Mouse (Mus musculus) CH12.LX (cell line): ENCODE measurements around the gene Fam19a1. TPM values are rescaled to one million over a fixed set of nuclear protein-coding genes. Genes with fewer than 3 reads are reported as not detected.

Source experiments
- DNase-seq: peaks from one replicate; pipeline ENCODE4 v3.0.0-alpha.2; 2013; ENCODE audit errors: extremely low read depth
- H3K27ac ChIP-seq: 2 replicates; pipeline ENCODE4 v1.5.1; 2012; ENCODE audit warnings: low read depth, mild to moderate bottlenecking, control low read depth, moderate library complexity; ENCODE audit not compliant: insufficient read depth
- H3K27me3 ChIP-seq: replicated peaks from 2 replicates; pipeline ENCODE3; 2012; ENCODE audit warnings: inconsistent platforms
- H3K36me3 ChIP-seq, 2 experiments: replicated peaks in 1 of 2; 2 replicates each; pipeline versions ENCODE3 to v1.6.1; 2012; ENCODE audit warnings: inconsistent platforms in 1 of 2, low read length in 1 of 2, mild to moderate bottlenecking in 1 of 2, mixed read lengths in 1 of 2, moderate library complexity in 1 of 2; ENCODE audit not compliant: control insufficient read depth in 1 of 2, insufficient read depth in 1 of 2
- H3K4me1 ChIP-seq, 2 experiments: 2 replicates each; pipeline ENCODE4 v1.6.1; 2012; ENCODE audit warnings: inconsistent platforms in 1 of 2, moderate library complexity in 1 of 2; ENCODE audit not compliant: insufficient read depth in 2 of 2, control insufficient read depth in 1 of 2
- H3K4me2 ChIP-seq: 2 replicates; pipeline ENCODE4 v1.6.1; 2012; ENCODE audit warnings: low read depth, mild to moderate bottlenecking, control low read depth; ENCODE audit not compliant: poor library complexity, insufficient read depth, severe bottlenecking
- H3K4me3 ChIP-seq, 3 experiments: fragments of 150-350 bp in 1 of 3; sonication (generic) in 1 of 3; replicated peaks in 1 of 3; 2 replicates each; pipeline versions ENCODE3 to v1.5.1; 2011 to 2012; ENCODE audit warnings: low read depth in 2 of 3, low read length in 2 of 3, mild to moderate bottlenecking in 2 of 3, moderate library complexity in 2 of 3, control low read depth in 1 of 3, improper control_type of control experiment in 1 of 3, inconsistent platforms in 1 of 3, mixed read lengths in 1 of 3; ENCODE audit not compliant: poor library complexity in 1 of 3
- H3K79me2 ChIP-seq: replicated peaks from 2 replicates; pipeline ENCODE4 v1.6.1; 2012; ENCODE audit warnings: mild to moderate bottlenecking, moderate library complexity; ENCODE audit not compliant: control insufficient read depth, poor library complexity, insufficient read depth, severe bottlenecking; ENCODE audit errors: extremely low read depth
- H3K9ac ChIP-seq: 2 replicates; pipeline ENCODE4 v1.6.1; 2012; ENCODE audit warnings: low read depth, mild to moderate bottlenecking, control low read depth, moderate library complexity; ENCODE audit not compliant: insufficient read depth
- H3K9me3 ChIP-seq: replicated peaks from 2 replicates; pipeline ENCODE3; 2012; ENCODE audit warnings: low read length, inconsistent platforms, mixed read lengths
- CHD1 ChIP-seq: IDR thresholded peaks from 2 replicates; pipeline ENCODE4 v1.6.1; 2012; ENCODE audit warnings: low read depth, low read length, improper control_type of control experiment, inconsistent platforms
- CHD2 ChIP-seq: IDR thresholded peaks from 2 replicates; pipeline ENCODE4 v1.6.1; 2011; ENCODE audit warnings: low read length, improper control_type of control experiment
- CTCF ChIP-seq, 2 experiments: IDR thresholded peaks in 1 of 2; conservative IDR thresholded peaks in 1 of 2; 2 replicates each; pipeline ENCODE4 v1.5.1; 2011 to 2012; ENCODE audit warnings: low read depth in 2 of 2, low read length in 2 of 2, improper control_type of control experiment in 1 of 2, inconsistent platforms in 1 of 2, mild to moderate bottlenecking in 1 of 2, moderate library complexity in 1 of 2
- E2F4 ChIP-seq: IDR thresholded peaks from 2 replicates; pipeline ENCODE4 v1.6.1; 2011; ENCODE audit warnings: low read depth, low read length, improper control_type of control experiment; ENCODE audit not compliant: insufficient replicate concordance
- GABPA ChIP-seq: IDR thresholded peaks from 2 replicates; pipeline ENCODE4 v1.6.1; 2012; ENCODE audit warnings: low read depth, low read length, improper control_type of control experiment, inconsistent platforms; ENCODE audit not compliant: insufficient replicate concordance
- HCFC1 ChIP-seq: IDR thresholded peaks from 2 replicates; pipeline ENCODE4 v1.6.1; 2012; ENCODE audit warnings: low read depth, mild to moderate bottlenecking, inconsistent platforms, low read length, improper control_type of control experiment
- IRF4 ChIP-seq: IDR thresholded peaks from 2 replicates; pipeline ENCODE4 v1.6.1; 2014; ENCODE audit warnings: low read depth, mild to moderate bottlenecking, inconsistent platforms, low read length, improper control_type of control experiment
- MAX ChIP-seq: IDR thresholded peaks from 2 replicates; pipeline ENCODE4 v1.6.1; 2011; ENCODE audit warnings: low read length, improper control_type of control experiment
- MAZ ChIP-seq: IDR thresholded peaks from 2 replicates; pipeline ENCODE4 v1.6.1; 2012; ENCODE audit warnings: low read depth, mild to moderate bottlenecking, inconsistent platforms, low read length, improper control_type of control experiment, moderate library complexity
- MYC ChIP-seq: IDR thresholded peaks from 2 replicates; pipeline ENCODE4 v1.6.1; 2011; ENCODE audit warnings: low read depth, mild to moderate bottlenecking, improper control_type of control experiment, low read length
- NELFE ChIP-seq: IDR thresholded peaks from 2 replicates; pipeline ENCODE4 v1.6.1; 2011; ENCODE audit warnings: low read depth, low read length, improper control_type of control experiment
- NRF1 ChIP-seq: IDR thresholded peaks from 2 replicates; pipeline ENCODE4 v1.6.1; 2014; ENCODE audit warnings: low read depth, mild to moderate bottlenecking, inconsistent platforms, low read length, improper control_type of control experiment, moderate library complexity
- POLR2A ChIP-seq: IDR thresholded peaks from 2 replicates; pipeline ENCODE4 v1.6.1; 2011; ENCODE audit warnings: low read depth, mild to moderate bottlenecking, improper control_type of control experiment, low read length
- POLR2AphosphoS2 ChIP-seq: IDR thresholded peaks from 2 replicates; pipeline ENCODE4 v1.6.1; 2011; ENCODE audit warnings: low read depth, low read length, improper control_type of control experiment
- RAD21 ChIP-seq: IDR thresholded peaks from 2 replicates; pipeline ENCODE4 v1.6.1; 2011; ENCODE audit warnings: low read depth, mild to moderate bottlenecking, low read length, improper control_type of control experiment, moderate library complexity
- RCOR1 ChIP-seq: conservative IDR thresholded peaks from 2 replicates; pipeline ENCODE4 v1.6.1; 2012; ENCODE audit warnings: low read depth, mild to moderate bottlenecking, inconsistent platforms, low read length, improper control_type of control experiment
- SIN3A ChIP-seq: IDR thresholded peaks from 2 replicates; pipeline ENCODE4 v1.6.1; 2012; ENCODE audit warnings: low read length, improper control_type of control experiment, inconsistent platforms
- TBP ChIP-seq: conservative IDR thresholded peaks from 2 replicates; pipeline ENCODE4 v1.6.1; 2011; ENCODE audit warnings: low read depth, low read length, improper control_type of control experiment
- TCF12 ChIP-seq: IDR thresholded peaks from 2 replicates; pipeline ENCODE4 v1.6.1; 2014; ENCODE audit warnings: low read depth, mild to moderate bottlenecking, inconsistent platforms, low read length, improper control_type of control experiment
- UBTF ChIP-seq: IDR thresholded peaks from 2 replicates; pipeline ENCODE4 v1.6.1; 2012; ENCODE audit warnings: low read depth, mild to moderate bottlenecking, inconsistent platforms, low read length, improper control_type of control experiment, moderate library complexity
- USF2 ChIP-seq: conservative IDR thresholded peaks from 2 replicates; pipeline ENCODE4 v1.6.1; 2011; ENCODE audit warnings: low read depth, low read length, improper control_type of control experiment
- ZC3H11A ChIP-seq: IDR thresholded peaks from 2 replicates; pipeline ENCODE4 v1.6.1; 2012; ENCODE audit warnings: low read depth, mild to moderate bottlenecking, inconsistent platforms, low read length, improper control_type of control experiment
- ZKSCAN1 ChIP-seq: IDR thresholded peaks from 2 replicates; pipeline ENCODE4 v1.6.1; 2012; ENCODE audit warnings: low read depth, inconsistent platforms, low read length, improper control_type of control experiment, borderline replicate concordance
- ZMIZ1 ChIP-seq: IDR thresholded peaks from 2 replicates; pipeline ENCODE4 v1.6.1; 2012; ENCODE audit warnings: low read depth, mild to moderate bottlenecking, inconsistent platforms, low read length, improper control_type of control experiment
- ZNF384 ChIP-seq: IDR thresholded peaks from 2 replicates; pipeline ENCODE4 v1.6.1; 2012; ENCODE audit warnings: low read depth, low read length, improper control_type of control experiment, inconsistent platforms
- dilution Hi-C: fragments of 300-500 bp; cut with MboI; formaldehyde crosslinking; loops from 2 replicates; pipeline ENCODE4 v1.14.3; 2020; ENCODE audit warnings: low sequenced_read_pairs; ENCODE audit not compliant: extremely low pct_unique_long_range_greater_than_20kb, extremely low pct_ligation_motif_present
- in situ Hi-C: fragments of 300-500 bp; cut with MboI; formaldehyde crosslinking; loops from 3 replicates; pipeline ENCODE4 v1.14.3; 2019; ENCODE audit warnings: low sequenced_read_pairs, low pct_ligation_motif_present, low pct_unique_long_range_greater_than_20kb, mixed read lengths
- polyA plus RNA-seq: library from polyadenylated mRNA; unstranded; fragments of >175 nt; gene quantifications from 2 replicates; pipeline ENCODE4 v1.2.1, GENCODE M21; 2012; ENCODE audit warnings: low read depth; ENCODE audit not compliant: insufficient read length
- total RNA-seq, 2 experiments: library from RNA; depleted of rRNA; stranded (reverse); fragments of 300-350 nt in 1 of 2; fragments of >200 nt in 1 of 2; gene quantifications; 2 replicates each; pipeline ENCODE4 v1.2.3; 2012 to 2014

Gene Fam19a1
- total and polyA plus RNA-seq, 3 experiments: 0.08 TPM; not detected in 2

DNA sequence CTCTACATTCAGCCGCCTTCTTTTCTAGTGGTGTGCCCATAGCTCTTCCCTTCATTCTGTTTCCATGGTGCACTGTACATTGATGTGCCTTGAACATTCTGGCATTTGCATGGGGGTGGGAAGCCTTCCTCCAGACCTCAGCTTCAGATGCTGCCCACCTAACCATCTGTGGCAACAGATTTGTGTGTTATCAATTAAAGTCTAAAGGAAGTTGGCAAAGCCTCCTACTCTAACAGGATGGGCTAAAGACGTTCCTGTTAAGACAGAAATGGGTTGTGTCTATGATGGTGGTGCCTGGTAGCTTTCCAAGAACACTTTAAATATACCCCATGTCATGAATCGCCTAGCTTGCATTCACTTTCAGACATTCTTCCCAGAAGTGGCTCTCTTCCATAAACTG, 131.4 kb downstream of the Fam19a1 start:
- no peak overlapping the region for H3K9ac ChIP-seq
- no peaks in the 10 kb centered on the region for H3K4me1 ChIP-seq
- no peak overlapping the region for H3K4me2 ChIP-seq
- dilution Hi-C loops: no loop called here
- H3K27me3 ChIP-seq: no peaks in the 10 kb centered on the region
- no peak overlapping the region for H3K4me3 ChIP-seq
- H3K27ac ChIP-seq: no peak overlapping the region
- in situ Hi-C loops: no loop called here
- no peak for TF ChIP-seq GABPA
- no peak for TF ChIP-seq POLR2AphosphoS2
- TF ChIP-seq IRF4: no peak
- no peak for TF ChIP-seq MYC
- no peak for TF ChIP-seq POLR2A
- TF ChIP-seq ZMIZ1: no peak
- no peak for TF ChIP-seq NRF1
- no peak for TF ChIP-seq TCF12
- no peak for TF ChIP-seq USF2
- no peak for TF ChIP-seq CTCF (conservative IDR thresholded peaks at IDR 0.05 in 1 of 2, IDR thresholded peaks at IDR 0.05 in 1 of 2; ENCODE audit: low read depth in 2 of 2, low read length in 2 of 2)
- no peak for TF ChIP-seq CHD2
- no peak for TF ChIP-seq TBP
- TF ChIP-seq E2F4: no peak
- no peak for TF ChIP-seq HCFC1
- H3K79me2 ChIP-seq: no peaks in the 10 kb centered on the region
- peaks cover 9% of the 10 kb centered on the region for H3K9me3 ChIP-seq
- no peak for DNase-seq
- H3K36me3 ChIP-seq: no peaks in the 10 kb centered on the region

DNA sequence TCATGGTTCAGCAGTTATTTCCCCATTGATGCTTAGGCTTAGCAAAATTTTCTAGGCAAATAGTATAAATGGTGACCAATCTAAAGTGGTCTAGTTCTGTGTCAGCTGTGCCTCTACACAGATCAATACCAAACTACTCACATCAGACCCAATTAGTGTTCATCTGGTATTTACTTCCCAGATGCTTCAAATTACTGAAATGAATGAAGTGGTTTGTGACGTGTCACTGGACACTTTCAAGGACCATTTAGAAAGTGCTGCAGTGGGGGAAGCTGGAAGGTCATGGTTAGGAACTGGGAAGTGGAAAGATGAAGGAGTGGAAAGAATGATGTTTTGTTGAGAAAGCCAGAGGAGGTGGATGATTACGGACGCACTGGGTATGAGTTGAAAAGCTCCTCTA, 139.0 kb downstream of the Fam19a1 start:
- Histone ChIP-seq H3K79me2 (no peaks in the 10 kb centered on the region), H3K4me3 (no peak overlapping the region), H3K36me3 (no peaks in the 10 kb centered on the region), H3K4me1 (no peaks in the 10 kb centered on the region), H3K9ac (no peak overlapping the region), H3K4me2 (no peak overlapping the region), H3K9me3 (peaks cover 11% of the 10 kb centered on the region), H3K27ac (no peak overlapping the region)
- in situ Hi-C loops: no loop called here
- DNase-seq: no peak
- TF ChIP-seq RAD21 (no peak), RCOR1 (no peak), MAZ (no peak), ZNF384 (no peak), CTCF (conservative IDR thresholded peaks at IDR 0.05 in 1 of 2, IDR thresholded peaks at IDR 0.05 in 1 of 2; ENCODE audit: low read depth in 2 of 2, low read length in 2 of 2) (no peak), NELFE (no peak), MAX (no peak), USF2 (no peak), CHD1 (no peak), UBTF (no peak), TCF12 (no peak), ZC3H11A (no peak), POLR2AphosphoS2 (no peak), NRF1 (no peak), SIN3A (no peak), ZKSCAN1 (no peak), HCFC1 (no peak), IRF4 (no peak)
- TF ChIP-seq, all 38 proteins: peak for 0
- dilution Hi-C loops: no loop called here
- no peaks in the 10 kb centered on the region for H3K27me3 ChIP-seq
